Mouse (Mus musculus) naive thymus-derived CD4-positive, alpha-beta T cell, adult 2 months (primary cell): ENCODE measurements around the gene Gsk3a.
A peak's percentile ranks its signal among the peaks of the same experiment; 100 is the strongest.
"Not testable (repeated sequence)": the region's sequence is repeated elsewhere in the genome, so short reads cannot be mapped to it uniquely, and the experiment has no call there.

Source experiments
- DNase-seq: peaks from one replicate; pipeline ENCODE4 v3.0.0-alpha.2; 2011; ENCODE audit warnings: low read depth

The Gsk3a gene

DNA sequence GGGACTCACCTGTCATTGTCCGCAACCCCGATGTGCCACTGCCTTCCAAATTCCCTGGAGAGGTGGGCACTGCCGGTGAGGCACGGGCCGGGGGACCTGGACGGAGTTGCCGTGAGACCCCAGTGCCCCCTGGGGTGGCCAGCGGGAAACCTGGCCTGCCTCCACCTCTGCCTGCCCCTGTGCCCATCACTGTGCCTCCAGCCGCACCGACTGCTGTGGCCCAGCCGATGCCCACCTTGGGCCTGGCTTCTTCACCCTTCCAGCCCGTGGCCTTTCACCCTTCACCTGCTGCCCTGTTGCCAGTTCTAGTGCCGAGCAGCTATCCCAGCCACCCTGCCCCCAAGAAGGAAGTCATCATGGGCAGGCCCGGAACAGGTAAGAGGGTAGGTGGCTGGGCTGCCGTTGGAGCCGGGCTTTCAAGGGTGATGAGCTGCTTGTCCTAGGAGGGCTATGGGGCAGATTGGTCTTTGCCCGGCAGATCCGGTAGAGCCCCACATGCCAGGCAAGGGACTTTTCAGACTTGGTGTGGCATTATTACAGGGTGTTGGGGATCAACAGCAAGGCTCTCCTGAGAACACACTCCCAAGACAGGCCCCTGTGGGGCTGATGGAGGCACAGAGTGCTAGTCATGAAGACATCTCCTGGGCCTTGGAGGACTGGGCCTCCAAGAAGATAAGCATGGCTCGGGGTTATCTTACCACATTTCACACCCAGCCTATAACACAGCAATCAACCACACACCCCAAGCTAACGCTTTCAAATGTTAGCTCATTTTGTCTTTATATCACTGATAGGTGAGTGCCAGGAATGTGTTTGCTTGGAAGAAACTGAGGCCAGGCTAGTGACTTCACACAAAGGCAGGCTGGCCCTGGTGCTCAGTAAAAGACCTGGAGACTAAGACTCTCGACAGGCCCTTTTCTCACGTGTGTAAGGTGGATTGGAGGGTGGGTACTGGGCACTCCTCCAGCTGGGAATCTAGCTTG lies 35.9 kb upstream of the Gsk3a start:
- DNase-seq, result no peak

DNA sequence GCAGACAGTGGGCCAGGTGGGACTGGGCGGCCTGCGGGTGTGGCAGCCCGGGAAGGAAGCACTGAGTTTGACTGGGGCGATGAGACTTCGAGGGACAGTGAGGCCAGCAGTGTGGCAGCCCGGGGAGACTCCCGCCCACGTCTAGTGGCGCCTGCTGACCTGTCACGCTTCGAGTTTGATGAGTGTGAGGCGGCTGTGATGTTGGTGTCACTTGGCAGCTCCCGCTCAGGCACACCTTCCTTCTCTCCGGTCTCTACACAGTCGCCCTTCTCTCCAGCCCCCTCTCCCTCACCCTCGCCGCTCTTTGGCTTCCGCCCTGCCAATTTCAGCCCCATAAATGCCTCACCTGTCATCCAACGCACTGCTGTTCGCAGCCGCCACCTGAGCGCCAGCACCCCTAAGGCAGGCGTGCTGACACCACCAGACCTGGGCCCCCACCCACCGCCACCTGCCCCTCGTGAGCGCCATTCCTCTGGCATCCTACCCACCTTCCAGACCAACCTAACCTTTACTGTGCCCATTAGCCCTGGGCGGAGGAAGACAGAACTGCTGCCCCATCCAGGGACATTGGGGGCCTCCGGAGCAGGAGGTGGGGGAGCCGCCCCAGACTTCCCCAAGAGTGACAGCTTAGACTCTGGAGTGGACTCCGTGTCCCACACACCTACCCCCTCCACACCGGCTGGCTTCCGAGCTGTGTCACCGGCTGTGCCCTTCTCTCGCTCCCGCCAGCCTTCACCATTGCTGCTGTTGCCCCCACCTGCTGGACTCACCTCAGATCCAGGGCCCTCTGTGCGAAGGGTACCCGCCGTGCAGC lies 35.0 kb upstream of the Gsk3a start:
- DNase-seq, result no peak

DNA sequence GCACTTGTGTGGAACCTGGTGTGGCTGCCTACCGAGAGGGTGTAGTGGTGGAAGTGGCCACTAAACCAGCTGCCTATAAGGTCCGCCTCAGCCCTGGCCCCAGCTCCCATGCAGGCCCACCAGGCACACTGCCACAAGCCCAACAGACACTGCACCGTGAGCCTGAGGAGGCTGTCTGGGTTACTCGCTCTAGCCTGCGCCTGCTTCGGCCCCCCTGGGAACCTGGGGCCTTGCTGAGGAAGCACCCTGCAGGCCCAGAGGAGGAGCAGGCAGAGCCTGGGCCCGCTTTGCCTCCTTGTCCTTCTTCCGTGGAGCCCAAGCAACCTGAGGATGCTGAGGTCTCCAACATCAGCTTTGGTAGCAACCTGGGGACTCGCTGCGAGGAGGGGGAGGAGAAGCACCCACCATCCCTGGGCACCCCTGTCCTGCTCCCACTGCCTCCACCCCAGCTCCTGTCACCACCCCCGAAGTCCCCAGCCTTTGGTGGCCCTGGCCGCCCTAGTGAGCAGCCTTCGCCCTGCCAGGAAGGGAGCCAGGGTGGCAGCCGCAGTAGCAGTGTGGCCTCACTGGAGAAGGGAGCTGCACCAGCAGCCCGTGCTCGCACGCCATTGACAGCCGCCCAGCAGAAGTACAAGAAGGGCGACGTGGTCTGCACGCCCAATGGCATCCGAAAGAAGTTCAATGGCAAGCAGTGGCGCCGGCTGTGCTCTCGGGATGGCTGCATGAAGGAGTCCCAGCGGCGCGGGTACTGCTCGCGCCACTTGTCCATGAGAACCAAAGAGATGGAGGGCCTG lies 34.2 kb upstream of the Gsk3a start:
- DNase-seq, result no peak

DNA sequence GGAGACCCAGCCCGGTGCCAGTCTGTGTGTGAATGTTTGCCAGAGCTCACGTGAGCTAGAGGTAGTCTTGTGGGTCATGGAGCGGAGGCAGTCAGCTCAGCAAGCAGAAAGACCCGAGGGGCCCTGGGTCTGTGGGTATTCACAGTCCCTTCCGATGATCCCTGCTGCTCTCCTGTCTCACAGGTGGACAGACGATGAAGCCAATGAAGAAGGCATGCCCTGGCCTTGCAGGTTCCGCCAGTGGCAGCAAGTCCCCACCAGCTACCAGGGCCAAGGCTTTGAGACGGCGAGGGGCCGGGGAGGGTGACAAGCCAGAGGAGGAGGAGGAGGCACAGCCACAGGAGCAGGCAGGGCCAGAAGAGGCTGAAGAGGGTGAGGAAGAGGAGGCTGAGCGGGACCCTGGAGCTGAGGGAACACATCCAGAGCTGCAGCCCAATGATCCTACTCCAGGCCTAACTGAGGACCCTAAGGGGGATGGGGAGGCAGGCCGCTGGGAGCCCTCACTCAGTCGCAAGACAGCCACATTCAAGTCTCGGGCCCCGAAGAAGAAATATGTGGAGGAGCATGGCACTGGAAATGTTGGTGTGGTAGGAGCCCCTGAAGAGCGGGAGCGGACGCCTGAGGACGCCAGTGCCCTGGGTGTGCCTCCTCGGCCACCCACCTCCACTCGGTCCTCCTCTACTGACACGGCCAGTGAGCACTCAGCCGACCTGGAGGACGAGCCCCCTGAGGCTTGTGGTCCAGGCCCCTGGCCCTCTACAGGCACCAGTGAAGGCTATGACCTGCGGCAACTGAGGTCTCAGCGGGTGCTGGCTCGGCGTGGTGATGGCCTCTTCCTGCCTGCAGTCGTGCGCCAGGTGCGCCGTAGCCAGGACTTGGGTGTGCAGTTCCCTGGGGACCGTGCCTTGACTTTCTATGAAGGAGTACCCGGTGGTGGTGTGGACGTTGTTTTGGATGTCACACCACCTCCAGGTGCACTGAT lies 33.3 kb upstream of the Gsk3a start:
- no peak for DNase-seq

DNA sequence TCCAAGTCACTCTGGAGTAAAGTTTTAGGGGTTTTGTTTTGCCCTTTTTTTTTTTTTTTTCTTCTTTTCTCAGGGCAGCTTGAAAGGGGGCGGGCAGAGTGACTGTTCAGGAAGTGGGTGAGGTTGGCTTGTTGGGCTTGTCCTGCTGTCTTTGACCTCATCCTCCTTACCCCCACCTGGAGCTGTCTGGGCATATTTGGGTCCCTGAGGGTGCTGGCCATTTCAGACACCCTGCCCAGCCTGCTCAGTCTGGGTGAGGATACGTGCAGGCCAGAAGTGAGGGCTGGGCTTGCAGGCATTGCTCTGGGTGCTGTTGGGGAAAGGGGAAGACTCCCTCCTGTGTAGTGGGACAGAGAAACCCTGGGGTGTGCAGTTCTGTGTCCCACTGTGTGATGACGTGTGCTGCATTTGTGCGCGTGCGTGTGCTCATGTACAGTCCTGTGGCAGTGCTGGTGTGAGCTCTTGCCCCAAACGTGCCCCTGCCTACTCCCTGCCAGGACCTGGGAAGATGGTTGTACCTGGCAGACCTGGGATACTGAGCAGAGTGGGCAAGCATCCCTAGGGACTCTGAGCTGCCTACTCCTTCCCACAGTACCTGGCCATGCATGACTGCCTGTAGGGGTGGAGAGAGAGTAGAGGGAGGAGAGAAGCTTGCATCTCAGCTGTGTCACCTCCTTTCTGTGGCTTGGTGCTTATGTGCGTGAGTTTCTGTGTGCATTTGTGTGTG lies 32.1 kb upstream of the Gsk3a start:
- peak; percentile 71 for DNase-seq

DNA sequence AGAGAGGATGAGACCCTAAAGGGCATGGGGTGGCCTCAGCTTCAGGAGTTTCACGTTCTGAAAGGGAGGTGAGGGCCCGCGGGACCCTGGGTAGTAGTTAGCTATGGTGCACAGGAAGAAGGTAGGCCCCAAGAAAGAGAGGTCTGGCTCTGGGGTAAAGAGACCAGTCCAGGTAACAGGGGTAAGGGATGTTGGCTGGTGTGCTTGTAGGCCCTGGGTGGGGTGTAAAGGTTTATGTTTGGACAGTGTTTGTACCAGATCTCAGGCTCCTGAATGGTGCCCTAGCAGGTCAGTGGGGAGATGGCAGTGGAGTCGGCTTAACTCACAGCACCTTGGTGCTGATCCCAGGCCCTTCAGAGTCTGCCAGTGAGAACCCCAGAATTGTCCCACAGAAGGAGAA lies 31.4 kb upstream of the Gsk3a start:
- peak; percentile 61 for DNase-seq

DNA sequence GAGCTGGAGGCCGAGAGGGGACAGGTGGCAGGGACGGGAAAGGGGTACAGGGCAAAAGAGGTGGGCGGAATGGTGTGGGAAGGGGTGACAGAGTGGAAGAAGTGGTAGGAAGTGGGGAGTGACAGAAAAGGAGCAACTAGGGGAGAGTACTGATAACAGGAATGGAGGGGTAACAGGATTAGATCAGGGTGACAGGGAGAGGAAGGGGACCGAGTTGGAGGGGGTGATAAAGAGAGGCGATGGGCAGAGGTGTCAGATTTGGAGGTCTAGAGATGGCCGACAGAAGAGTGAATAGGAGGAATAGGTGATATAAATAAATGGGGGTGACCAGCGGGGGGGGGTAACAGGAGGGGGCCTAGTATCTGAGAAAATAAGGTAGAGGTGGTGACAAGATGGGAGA lies 30.9 kb upstream of the Gsk3a start:
- DNase-seq, result no peak

DNA sequence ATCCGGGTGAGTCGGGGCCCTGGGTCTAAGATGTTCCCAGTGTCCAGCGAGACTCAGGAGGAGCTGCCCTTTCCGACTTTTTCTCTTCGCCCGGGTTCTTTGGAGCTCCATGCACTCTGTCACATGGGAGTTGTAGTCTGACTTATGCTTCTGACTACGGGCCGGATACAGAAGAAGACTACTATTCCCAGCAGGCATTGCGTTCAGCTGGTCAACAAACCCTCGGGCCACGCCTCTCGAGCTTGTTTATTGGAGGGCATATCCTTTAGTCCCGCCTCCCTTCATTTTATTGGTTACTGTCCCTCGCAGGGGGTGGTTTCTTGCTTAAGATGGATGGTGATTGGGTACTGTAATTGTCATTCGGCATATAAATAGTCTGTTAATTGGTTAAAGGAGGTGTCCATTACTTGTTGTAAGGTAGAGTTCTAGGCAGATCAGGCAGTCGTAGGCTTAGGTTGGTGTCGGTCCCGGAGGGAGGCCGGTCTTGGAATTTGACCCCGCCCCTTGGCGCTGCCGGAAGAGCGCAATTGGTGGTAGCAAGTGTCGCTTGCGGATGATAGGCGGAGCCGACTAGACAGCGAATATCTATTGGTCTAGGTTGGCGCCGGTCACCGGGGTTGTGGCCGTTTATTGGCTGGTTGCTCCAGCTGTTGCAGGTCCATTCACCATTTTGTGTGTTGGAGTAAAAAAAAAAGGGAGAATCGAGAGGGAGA lies 30.3 kb upstream of the Gsk3a start:
- peak; percentile 100 for DNase-seq

DNA sequence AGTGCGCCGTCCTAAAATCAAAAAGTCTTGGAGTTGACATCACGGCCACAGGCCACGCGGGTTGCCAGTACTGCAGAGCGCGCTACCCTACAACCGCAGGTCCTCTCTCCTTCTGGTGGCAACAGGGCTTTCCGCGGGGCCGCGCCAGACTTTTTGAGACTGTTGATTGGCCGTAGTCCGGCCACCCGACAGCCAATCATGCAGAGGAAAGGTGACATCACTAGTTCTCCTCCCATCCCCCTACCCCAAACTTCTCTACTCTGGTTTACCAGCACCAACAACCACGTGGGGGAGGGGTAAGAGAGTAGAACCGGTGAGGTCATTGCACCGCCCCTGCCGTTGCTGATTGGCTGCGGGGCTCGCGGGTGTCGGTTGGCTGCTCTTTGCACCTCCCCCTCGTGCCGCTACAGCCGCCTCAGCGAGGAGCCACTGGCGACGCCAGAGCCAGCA lies 29.7 kb upstream of the Gsk3a start, which contains the start of gene Cic:
Cic (plus strand) TSS at position 404 of the 450 bp plus-strand sequence.
- peak; percentile 100 for DNase-seq

DNA sequence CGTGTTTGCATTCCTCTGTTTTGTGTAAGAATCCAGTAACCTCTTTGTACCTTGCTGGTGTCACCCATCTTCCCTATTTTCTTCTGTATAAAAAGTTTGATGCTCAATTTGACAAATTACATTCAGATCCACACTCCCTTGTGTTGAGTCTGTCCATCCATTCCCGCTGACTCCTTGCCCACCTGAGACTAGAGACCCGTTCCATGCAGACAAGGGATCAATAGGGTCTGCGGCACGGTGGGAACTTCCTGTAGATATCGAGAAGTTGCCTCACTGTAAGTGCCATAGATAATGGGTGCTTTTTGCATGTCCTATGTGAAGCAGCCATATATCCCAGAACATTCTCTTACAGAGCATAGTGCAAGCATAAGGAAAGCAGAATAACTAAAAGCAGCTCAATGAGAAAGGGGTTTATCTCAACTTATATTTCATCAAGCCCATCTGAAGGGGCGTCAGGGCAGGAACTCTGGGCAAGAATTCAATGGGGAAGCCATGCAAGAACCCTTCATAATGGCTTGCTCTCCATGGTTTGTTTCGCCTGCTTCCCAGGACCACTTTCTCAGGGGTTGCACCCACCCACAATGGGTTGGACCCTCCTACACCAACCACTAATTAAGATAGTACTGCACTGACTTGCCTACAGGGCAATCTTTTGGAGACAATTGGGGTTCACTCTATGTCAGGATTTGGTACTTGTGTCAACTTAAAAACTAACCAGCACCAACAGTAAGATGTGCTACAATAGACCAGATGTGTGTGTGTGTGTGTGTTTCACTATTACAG lies 28.7 kb upstream of the Gsk3a start:
- DNase-seq, result no peak

DNA sequence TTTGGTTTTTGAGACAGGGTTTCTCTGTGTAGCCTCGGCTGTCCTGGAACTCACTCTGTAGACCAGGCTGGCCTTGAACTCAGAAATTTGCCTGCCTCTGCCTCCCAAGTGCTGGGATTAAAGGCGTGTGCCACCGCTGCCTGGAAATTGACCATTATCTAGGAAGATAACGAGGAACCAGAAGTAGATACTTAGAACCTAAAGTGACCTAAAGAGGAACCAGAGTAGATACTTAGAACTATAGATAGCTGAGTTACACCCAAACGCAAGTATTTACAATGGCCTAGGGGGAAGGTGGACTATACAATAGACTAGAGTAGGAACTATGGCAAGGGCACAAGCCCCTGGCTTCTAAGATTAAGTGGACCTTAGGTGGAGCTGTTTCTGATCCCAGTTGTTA lies 28.1 kb upstream of the Gsk3a start:
- DNase-seq, result not testable (repeated sequence)

DNA sequence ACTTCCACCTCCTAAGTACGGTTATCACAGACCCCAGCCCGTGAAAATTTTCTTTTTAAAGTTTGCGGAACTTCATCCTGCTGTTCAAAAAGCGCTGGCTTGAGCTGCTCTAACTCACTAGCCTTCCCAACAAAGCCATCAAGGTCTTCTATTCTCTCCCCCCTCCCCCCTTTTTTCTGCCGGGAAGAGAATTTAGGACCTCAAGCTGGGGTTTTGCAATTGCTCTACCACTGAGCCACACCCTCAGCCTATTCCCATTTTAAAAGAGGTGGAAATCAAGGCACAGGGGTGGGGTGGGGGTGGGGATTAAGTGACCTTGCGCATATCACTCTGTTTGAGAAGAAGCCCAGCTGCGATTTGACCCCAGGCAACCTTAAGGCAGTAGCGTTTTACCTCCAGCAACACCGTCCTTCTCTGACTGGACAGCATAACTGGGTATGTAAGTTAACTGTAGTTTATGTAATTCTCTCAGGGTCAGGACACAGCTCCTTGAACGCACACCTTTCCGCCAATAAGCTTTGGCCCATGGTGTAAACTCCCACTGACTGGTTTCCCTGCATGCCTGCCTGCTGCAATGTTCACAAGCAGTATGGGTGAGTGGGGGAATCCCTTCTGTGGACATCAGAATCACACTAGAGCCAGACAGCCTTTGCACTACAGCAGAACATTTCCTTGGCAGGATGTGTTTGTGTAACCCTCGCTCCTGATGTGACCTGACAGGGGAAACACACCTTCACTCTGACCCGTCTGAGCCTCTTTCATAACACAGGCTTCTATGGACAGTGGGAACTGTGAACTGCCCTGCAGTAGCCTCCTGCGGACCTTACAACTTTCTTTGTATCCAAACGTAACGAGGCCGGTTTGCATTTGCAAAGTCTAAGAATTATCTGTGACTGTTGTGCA lies 26.6 kb upstream of the Gsk3a start:
- no peak for DNase-seq

DNA sequence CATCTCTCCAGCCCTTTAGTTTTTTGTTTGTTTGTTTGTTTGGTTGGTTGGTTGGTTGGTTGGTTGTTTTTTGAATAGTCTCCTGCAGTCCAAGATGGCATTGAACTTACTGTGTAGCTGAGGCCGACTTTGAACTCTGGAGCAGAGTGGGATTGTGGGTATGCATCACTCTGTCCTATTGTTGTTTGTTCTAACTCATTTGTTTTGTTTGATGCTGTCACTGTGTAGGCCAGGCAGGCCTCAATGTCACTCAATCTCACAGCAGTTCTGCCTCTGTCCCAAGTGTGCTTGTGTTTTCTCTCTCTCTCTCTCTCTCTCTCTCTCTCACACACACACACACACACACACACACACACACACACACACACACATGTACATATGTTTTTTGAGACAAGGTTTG lies 24.2 kb upstream of the Gsk3a start:
- DNase-seq, result no peak

DNA sequence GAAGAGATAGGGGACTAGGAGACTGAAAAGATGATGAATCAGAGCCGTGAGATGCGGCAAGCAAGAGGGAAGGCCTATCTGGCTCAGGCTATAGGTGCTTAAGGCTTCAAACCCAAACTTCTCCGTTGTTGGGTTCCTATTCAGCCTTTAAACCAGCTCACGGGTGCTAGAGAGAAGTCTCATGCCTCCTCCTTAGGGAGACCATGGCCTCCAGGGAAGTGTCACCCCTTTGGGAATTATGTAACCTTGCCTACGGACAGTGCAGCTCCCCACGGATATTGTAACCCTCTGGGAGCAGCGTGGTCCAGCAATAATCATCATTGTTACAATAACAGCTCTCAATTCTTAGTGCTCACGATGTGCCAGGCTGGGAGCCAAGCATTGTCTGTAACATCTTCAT lies 14.2 kb upstream of the Gsk3a start:
- no peak for DNase-seq

DNA sequence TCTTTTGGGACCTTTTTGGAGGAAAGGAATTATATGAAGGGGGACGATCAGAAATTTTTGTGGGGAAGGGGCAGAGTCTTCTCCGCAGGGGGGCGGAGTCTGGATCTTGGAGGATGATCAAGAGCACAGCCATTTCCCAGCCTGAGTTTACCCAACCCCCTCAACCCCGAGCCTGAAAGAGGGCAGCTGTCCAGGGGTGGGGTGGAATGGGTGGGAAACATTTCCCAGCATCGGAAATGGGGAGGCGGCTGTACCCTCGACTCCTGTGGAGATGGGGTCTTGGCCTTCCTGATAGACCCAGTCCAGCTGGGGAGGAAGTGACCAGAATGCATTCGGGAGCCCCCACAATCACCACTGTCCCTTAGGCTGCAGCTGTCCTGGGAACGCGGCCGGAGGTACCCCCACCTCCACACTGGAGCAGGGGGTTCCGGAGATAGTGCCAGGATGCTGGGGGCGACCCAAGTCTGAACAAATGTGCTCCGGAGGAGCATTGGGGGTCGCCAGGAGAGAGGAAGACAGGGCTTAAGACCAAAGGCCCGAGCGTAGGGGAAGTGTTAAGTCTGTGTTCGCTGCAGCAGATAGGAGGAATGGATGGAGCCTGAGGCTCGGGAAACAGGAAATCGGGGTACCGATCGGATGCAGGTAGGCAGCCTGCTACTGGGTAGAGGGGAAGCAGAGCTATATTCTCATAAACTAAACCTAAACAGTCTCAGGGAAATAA lies 13.6 kb upstream of the Gsk3a start:
- peak; percentile 60 for DNase-seq

DNA sequence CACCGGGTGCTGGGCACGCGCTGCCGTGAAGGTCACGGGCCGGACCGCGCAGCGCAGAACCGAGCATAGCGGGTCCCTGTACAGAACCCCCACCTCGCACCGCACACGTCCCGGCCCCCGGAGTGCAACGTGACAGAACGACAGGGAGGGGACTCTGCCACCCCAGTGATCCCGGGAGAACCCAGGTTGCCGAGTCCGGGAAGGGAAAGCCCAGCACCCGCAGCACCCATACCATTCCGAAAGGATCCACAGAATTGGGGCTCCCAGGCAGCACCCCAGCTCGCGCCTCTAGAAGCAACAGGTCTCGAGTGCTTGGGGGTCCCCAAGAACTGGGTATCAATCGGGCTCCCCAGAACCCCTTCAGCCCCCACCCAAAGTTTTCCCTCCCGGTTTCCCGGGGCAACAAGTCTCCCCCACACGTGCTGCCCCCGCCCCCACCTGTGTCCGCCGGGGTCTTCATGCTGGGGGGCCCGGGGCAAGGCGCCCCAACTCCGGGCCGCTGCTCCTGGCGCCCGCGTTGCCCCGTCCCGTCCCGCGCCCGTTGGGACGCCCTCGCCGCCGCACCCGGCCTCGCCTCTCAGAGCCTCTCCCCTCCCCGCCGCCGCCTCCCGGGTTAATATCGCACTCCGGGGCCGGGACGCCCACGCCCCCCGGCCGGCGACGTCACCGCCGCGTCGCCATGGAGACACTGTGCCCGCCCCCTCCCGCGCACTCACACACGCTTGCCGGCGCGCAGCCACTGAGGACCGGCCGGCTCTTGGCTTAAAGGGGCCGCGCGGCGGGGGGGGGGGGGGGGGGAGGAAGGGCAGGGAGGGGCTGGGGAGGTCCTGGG lies 12.7 kb upstream of the Gsk3a start, which contains the start of gene Erf:
Erf (minus strand) TSS at position 621 of the 832 bp plus-strand sequence.
- DNase-seq, result peak; percentile 97
